Mouse (Mus musculus) heart, embryonic 11.5 days (tissue): ENCODE measurements at regions not wholly inside any gene's neighbourhood (a gene's known extent, or its start where the extent isn't known, plus 50 kb on each side); places are given as distances from the start of the nearest gene placed in this dataset.
"Not testable (repeated sequence)": the region's sequence is repeated elsewhere in the genome, so short reads cannot be mapped to it uniquely, and the experiment has no call there.

ENCODE experiments used
- ATAC-seq: fragments of 200-750 bp; cut with Nextera tagmentation; replicated peaks from 2 replicates; pipeline ENCODE4 v1.8.0; 2017; ENCODE audit warnings: moderate library complexity; ENCODE audit not compliant: insufficient number of reproducible peaks, low FRiP score, low TSS enrichment
- H3K27ac ChIP-seq: fragments of 300-500 bp; sonication (generic); 2 replicates; pipeline ENCODE4 v1.5.1; 2014; ENCODE audit warnings: mild to moderate bottlenecking, low read depth, low read length
- H3K27me3 ChIP-seq: fragments of 300-500 bp; sonication (generic); 2 replicates; pipeline ENCODE4 v1.6.1; 2014; ENCODE audit warnings: mild to moderate bottlenecking, low read length, mixed read lengths; ENCODE audit not compliant: control insufficient read depth, insufficient read depth
- H3K36me3 ChIP-seq: fragments of 300-500 bp; sonication (generic); 2 replicates; pipeline ENCODE4 v1.6.1; 2014; ENCODE audit warnings: mild to moderate bottlenecking, low read length, moderate library complexity, mixed read lengths; ENCODE audit not compliant: control insufficient read depth, insufficient read depth
- H3K4me1 ChIP-seq: fragments of 300-500 bp; sonication (generic); 2 replicates; pipeline ENCODE4 v1.6.1; 2014; ENCODE audit warnings: low read length; ENCODE audit not compliant: control insufficient read depth, insufficient read depth
- H3K4me2 ChIP-seq: fragments of 300-500 bp; sonication (generic); 2 replicates; pipeline ENCODE4 v1.6.1; 2014; ENCODE audit warnings: mild to moderate bottlenecking, moderate library complexity
- H3K4me3 ChIP-seq: fragments of 300-500 bp; sonication (generic); 2 replicates; pipeline ENCODE4 v1.5.1; 2014; ENCODE audit warnings: low read depth, low read length
- H3K9ac ChIP-seq: fragments of 300-500 bp; sonication (generic); 2 replicates; pipeline ENCODE4 v1.6.1; 2014; ENCODE audit warnings: mild to moderate bottlenecking, low read depth, low read length, moderate library complexity
- H3K9me3 ChIP-seq: fragments of 300-500 bp; sonication (generic); replicated peaks from 2 replicates; pipeline ENCODE4 v1.6.1; 2016; ENCODE audit warnings: low read length; ENCODE audit not compliant: control insufficient read depth
- WGBS: fragments of 180-500 bp; shearing (Covaris S2); extraction: QIAGEN DNeasy Blood & Tissue Kit; methylation state at CpG from one replicate; pipeline ENCODE4 v1.1.7; 2014; ENCODE audit not compliant: insufficient replicate concordance; 5-methylcytosine and 5-hydroxymethylcytosine counted together

DNA sequence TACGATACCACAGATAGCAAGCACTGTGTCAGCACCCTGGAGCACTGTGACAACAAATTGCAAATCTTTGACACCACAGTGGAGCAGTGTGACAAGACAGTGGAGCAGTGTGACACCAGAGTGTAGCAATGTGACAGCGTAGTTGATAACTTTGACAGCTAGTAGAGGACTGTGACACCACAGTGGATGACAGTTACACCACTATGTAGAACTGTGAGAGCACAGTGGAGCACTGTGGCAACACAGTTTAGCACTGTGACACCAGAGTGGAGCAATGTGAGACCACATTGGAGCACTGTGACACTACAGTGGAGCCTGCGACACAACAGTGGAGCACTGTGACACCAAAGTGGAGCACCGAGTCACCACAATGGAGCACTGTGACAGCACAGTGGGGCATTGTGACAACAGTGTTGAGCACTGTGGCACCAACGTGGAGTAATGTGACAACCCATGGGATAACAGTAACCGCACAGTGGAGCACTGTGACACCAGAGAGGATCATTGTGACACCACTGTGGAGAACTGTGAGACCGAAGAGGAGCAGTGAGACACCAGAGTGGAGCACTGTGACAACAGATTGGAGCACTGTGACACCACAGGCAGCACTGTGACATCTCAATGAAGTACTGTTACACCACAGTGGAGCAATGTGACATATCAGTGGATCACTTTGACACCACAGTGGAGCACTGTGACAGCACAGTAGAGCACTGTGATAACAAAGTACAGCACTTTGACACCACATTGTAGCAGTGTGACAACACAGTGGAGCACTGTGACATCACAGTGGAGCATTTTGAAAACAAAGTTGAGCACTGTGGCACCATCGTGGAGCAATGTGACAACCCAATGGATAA lies 83.7 kb upstream of the Vmn1r2 start:
- no peaks in the 10 kb centered on the region for H3K4me1 ChIP-seq
- no peak overlapping the region for H3K4me3 ChIP-seq
- H3K4me2 ChIP-seq, result no peak overlapping the region
- H3K27ac ChIP-seq, result no peak overlapping the region
- H3K9me3 ChIP-seq, result peaks cover 73% of the 10 kb centered on the region
- H3K36me3 ChIP-seq, result no peaks in the 10 kb centered on the region
- H3K9ac ChIP-seq, result no peak overlapping the region
- ATAC-seq, result peak; percentile 39
- H3K27me3 ChIP-seq, result no peaks in the 10 kb centered on the region
- WGBS, result 49% methylated on average over 8 of the region's 8 CpGs

DNA sequence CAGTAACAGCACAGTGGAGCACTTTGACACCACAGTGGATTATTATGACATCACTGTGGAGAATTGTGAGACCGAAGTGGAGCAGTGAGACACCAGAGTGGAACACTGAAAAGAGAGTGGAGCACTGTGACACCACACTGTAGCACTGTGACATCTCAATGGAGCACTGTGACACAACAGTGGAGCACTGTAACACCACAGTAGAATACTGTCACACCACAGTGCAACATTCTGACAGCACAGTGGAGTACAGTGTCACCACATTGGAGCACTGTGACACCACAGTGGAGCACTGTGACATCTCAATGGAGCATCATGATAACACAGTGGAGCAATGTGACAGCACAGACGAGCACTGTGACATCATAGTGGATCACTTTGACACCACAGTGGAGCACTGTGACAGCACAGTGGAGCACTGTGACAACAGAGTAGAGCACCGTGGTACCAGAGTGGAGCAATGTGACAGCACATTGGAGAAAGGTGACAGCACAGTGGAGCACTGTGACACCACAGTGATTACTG lies 83.0 kb upstream of the Vmn1r2 start:
- Histone ChIP-seq H3K4me2 (no peak overlapping the region), H3K4me3 (no peak overlapping the region), H3K4me1 (no peaks in the 10 kb centered on the region), H3K9me3 (peaks cover 72% of the 10 kb centered on the region), H3K27ac (no peak overlapping the region), H3K27me3 (no peaks in the 10 kb centered on the region), H3K36me3 (no peaks in the 10 kb centered on the region), H3K9ac (no peak overlapping the region)
- WGBS, result 68% methylated on average over 3 of the region's 3 CpGs
- ATAC-seq, result peak; percentile 7

- WGBS, result 57% methylated on average over 6 of the region's 6 CpGs
- 0 out of 2 replicates have a peak, but pooled peaks have one; percentile 1 for ATAC-seq
- H3K4me3 ChIP-seq, result no peak overlapping the region
Observed at GRCm38 (mm10) chr4:3085456-3086448, 81.4 kb upstream of the Vmn1r2 start.

DNA sequence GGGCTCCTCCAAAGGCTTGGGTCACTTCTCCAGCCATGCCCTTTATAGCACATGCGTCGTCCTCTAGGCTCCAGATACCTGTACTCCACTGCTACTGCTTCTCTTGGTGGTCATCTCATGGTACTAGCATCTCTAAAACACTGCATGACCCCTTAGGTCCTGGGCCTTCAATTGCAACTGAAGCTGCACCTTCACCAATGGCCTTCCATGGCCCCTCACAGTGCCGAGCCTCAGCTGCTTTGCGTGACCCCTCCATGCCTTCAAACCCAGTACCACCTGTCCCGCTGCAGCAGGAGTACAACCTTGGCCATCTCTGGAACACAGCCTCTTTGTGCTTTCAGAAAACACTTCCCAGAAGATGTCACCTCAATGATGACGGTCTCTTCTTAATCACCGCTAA lies 79.5 kb upstream of the Vmn1r2 start:
- WGBS, result 70% methylated on average over 7 of the region's 7 CpGs
- not testable (repeated sequence) for H3K27ac ChIP-seq, H3K4me3 ChIP-seq, ATAC-seq, H3K36me3 ChIP-seq, H3K27me3 ChIP-seq, H3K9ac ChIP-seq, H3K4me2 ChIP-seq, H3K4me1 ChIP-seq
- peaks cover 52% of the 10 kb centered on the region for H3K9me3 ChIP-seq

More at GRCm38 (mm10) chr4:3085456-3086448, 81.4 kb upstream of the Vmn1r2 start:
- Histone ChIP-seq H3K4me2 (no peak overlapping the region), H3K9ac (no peak overlapping the region), H3K36me3 (no peaks in the 10 kb centered on the region), H3K27me3 (no peaks in the 10 kb centered on the region), H3K27ac (no peak overlapping the region), H3K9me3 (peaks cover 68% of the 10 kb centered on the region), H3K4me1 (no peaks in the 10 kb centered on the region)

GRCm38 (mm10) chr4:3089567-3090377 lies 77.3 kb upstream of the Vmn1r2 start:
- no peak overlapping the region for H3K4me2 ChIP-seq
- H3K27me3 ChIP-seq, result no peaks in the 10 kb centered on the region
- H3K27ac ChIP-seq, result no peak overlapping the region
- H3K4me1 ChIP-seq, result no peaks in the 10 kb centered on the region
- ATAC-seq, result peak; percentile 61
- WGBS, result 59% methylated on average over 13 of the region's 13 CpGs
- H3K36me3 ChIP-seq, result no peaks in the 10 kb centered on the region
- no peak overlapping the region for H3K9ac ChIP-seq
- peaks cover 30% of the 10 kb centered on the region for H3K9me3 ChIP-seq
- no peak overlapping the region for H3K4me3 ChIP-seq

GRCm38 (mm10) chr4:3090378-3090735 lies 76.8 kb upstream of the Vmn1r2 start:
- H3K36me3 ChIP-seq, result no peaks in the 10 kb centered on the region
- 74% methylated on average over 11 of the region's 11 CpGs for WGBS
- no peak overlapping the region for H3K9ac ChIP-seq
- no peak overlapping the region for H3K4me2 ChIP-seq
- H3K4me3 ChIP-seq, result no peak overlapping the region
- peak; percentile 18; the same call in 1 of the 2 replicates for ATAC-seq
- no peaks in the 10 kb centered on the region for H3K4me1 ChIP-seq
- no peaks in the 10 kb centered on the region for H3K27me3 ChIP-seq
- no peak overlapping the region for H3K27ac ChIP-seq
- H3K9me3 ChIP-seq, result peaks cover 25% of the 10 kb centered on the region

DNA sequence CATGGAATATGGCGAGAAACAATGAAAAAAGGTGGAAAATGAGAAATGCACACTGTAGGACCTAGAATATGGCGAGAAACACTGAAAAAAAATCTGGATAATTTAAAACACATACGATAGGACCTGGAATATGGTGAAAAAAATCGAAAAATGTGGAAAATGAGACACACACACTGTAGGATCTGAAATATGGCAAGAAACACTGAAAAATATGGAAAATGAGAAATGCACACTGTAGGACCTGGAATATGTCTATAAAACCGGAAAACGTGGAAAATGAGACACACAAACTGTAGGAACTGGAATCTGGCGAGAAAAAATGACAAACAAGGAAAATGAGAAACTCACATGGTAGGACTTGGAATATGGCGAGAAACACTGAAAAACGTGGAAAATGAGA lies 76.4 kb upstream of the Vmn1r2 start:
- peak; percentile 77 for ATAC-seq
- Histone ChIP-seq H3K27ac (no peak overlapping the region), H3K27me3 (no peaks in the 10 kb centered on the region), H3K4me3 (no peak overlapping the region), H3K4me2 (no peak overlapping the region), H3K9me3 (peaks cover 21% of the 10 kb centered on the region), H3K4me1 (no peaks in the 10 kb centered on the region), H3K36me3 (no peaks in the 10 kb centered on the region), H3K9ac (no peak overlapping the region)
- 74% methylated on average over 9 of the region's 9 CpGs for WGBS
